Mouse (Mus musculus) neural tube, embryonic 14.5 days (tissue): ENCODE measurements around the gene Lrmp. TPM values are rescaled to one million over a fixed set of nuclear protein-coding genes. Genes with fewer than 3 reads are reported as not detected.

Experiments
- ATAC-seq: fragments of 200-750 bp; cut with Nextera tagmentation; 2 replicates; pipeline ENCODE4 v1.8.0; 2017; ENCODE audit warnings: low read depth, mild to moderate bottlenecking, moderate TSS enrichment, moderate library complexity
- H3K27ac ChIP-seq: fragments of 300-500 bp; sonication (generic); 2 replicates; pipeline ENCODE4 v1.5.1; 2014; ENCODE audit warnings: low read depth, mild to moderate bottlenecking, control low read depth, low read length, moderate library complexity, mixed read lengths
- H3K27me3 ChIP-seq: fragments of 300-500 bp; sonication (generic); 2 replicates; pipeline ENCODE4 v1.6.1; 2014; ENCODE audit warnings: low read length; ENCODE audit not compliant: control insufficient read depth, insufficient read depth
- H3K36me3 ChIP-seq: fragments of 300-500 bp; sonication (generic); 2 replicates; pipeline ENCODE4 v1.6.1; 2014; ENCODE audit warnings: low read length, mixed read lengths; ENCODE audit not compliant: control insufficient read depth, insufficient read depth
- H3K4me1 ChIP-seq: fragments of 300-500 bp; sonication (generic); 2 replicates; pipeline ENCODE4 v1.6.1; 2014; ENCODE audit warnings: low read length; ENCODE audit not compliant: control insufficient read depth, insufficient read depth
- H3K4me2 ChIP-seq: fragments of 300-500 bp; sonication (generic); 2 replicates; pipeline ENCODE4 v1.6.1; 2014; ENCODE audit warnings: mild to moderate bottlenecking, low read depth, low read length, control low read depth
- H3K4me3 ChIP-seq: fragments of 300-500 bp; sonication (generic); 2 replicates; pipeline ENCODE4 v1.5.1; 2014; ENCODE audit warnings: low read depth, low read length, control low read depth, mixed read lengths
- H3K9ac ChIP-seq: fragments of 300-500 bp; sonication (generic); replicated peaks from 2 replicates; pipeline ENCODE4 v1.6.1; 2014; ENCODE audit warnings: low read depth, mild to moderate bottlenecking, control low read depth, low read length, mixed read lengths
- H3K9me3 ChIP-seq: fragments of 300-500 bp; sonication (generic); 2 replicates; pipeline ENCODE4 v1.6.1; 2016; ENCODE audit warnings: low read length; ENCODE audit not compliant: control insufficient read depth
- WGBS: fragments of 180-500 bp; shearing (Covaris S2); extraction: QIAGEN DNeasy Blood & Tissue Kit; methylation state at CpG from one replicate; pipeline ENCODE4 v1.1.7; 2014; 5-methylcytosine and 5-hydroxymethylcytosine counted together
- polyA plus RNA-seq: library from polyadenylated mRNA; unstranded; fragments of >200 nt; fragmentation: Nextera tagmentation; extraction: Ambion mirVana; gene quantifications from 2 replicates; pipeline ENCODE4 v1.2.1, GENCODE M21; 2014

The Lrmp gene
- polyA plus RNA-seq, 1 experiment from 2014 or later, result 0.37 TPM

- Histone ChIP-seq H3K4me2 (no peak overlapping the region), H3K27me3 (no peaks in the 10 kb centered on the region), H3K9me3 (no peaks in the 10 kb centered on the region), H3K4me1 (no peaks in the 10 kb centered on the region), H3K9ac (0 out of 2 replicates have a peak overlapping the region, but pooled peaks have one; percentile 26), H3K27ac (no peak overlapping the region), H3K4me3 (no peak overlapping the region), H3K36me3 (no peaks in the 10 kb centered on the region)
- WGBS, result 7% methylated on average over 4 of the region's 4 CpGs
- ATAC-seq, result peak; percentile 78
Measured at GRCm38 (mm10) chr6:145116098-145116672, 732 bp downstream of the Lrmp start.

- H3K27me3 ChIP-seq, result no peaks in the 10 kb centered on the region
- H3K9me3 ChIP-seq, result no peaks in the 10 kb centered on the region
- H3K4me2 ChIP-seq, result no peak overlapping the region
- no peak overlapping the region for H3K4me3 ChIP-seq
- WGBS, result 77% methylated on average over 2 of the region's 2 CpGs
- no peaks in the 10 kb centered on the region for H3K36me3 ChIP-seq
- H3K9ac ChIP-seq, result no peak overlapping the region
- no peak for ATAC-seq
- H3K4me1 ChIP-seq, result no peaks in the 10 kb centered on the region
- H3K27ac ChIP-seq, result no peak overlapping the region
Measured at GRCm38 (mm10) chr6:145120086-145120485, 4.6 kb downstream of the Lrmp start.

- Histone ChIP-seq H3K4me1 (no peaks in the 10 kb centered on the region), H3K9ac (no peak overlapping the region), H3K9me3 (no peaks in the 10 kb centered on the region), H3K4me2 (no peak overlapping the region), H3K4me3 (no peak overlapping the region), H3K27ac (no peak overlapping the region), H3K27me3 (no peaks in the 10 kb centered on the region), H3K36me3 (no peaks in the 10 kb centered on the region)
- WGBS, result 61% methylated on average over 18 of the region's 18 CpGs
- ATAC-seq, result no peak
Measured at GRCm38 (mm10) chr6:145120787-145121589, 5.5 kb downstream of the Lrmp start.

DNA sequence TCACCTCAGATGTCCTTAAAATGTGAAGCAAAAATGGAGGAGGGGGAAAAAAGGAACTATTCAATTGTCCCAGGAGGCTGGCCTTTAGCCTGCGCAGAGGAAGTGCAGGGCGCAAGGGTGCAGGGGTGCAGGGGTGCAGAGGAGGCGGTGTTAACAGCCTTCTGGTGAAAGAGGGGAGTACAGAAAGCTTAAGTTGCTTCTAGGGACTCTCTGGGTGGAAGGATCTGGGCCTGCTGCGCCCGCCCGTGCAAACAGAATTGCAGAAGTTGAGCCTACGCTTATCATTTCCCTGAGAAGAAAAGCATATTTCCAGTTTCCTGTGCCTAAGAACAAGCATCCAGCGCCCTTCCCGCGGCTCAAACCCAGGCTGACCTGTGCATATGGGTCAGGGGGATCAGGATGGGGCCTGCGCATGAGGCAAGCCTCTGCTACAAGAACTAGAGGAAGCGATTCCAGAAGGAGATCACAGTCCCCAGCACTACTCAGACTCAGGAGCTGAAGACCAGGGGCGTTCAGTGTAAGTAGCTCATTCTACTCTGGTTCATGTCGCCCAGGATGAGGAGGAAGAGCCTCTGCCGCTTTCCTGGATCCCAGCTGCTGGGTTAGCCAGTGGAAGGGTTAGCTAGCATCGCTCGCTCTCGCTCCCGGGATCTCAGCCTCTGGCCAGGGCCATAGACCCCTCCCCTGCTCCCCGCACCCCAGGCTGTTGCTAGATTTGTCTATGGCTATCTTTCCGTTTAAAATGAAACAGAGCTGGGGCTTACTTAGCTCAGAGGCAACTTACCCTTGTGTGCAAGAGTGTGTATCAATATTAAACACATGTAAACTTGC lies 6.4 kb downstream of the Lrmp start:
- WGBS, result 53% methylated on average over 21 of the region's 21 CpGs
- Histone ChIP-seq H3K27ac (no peak overlapping the region), H3K9ac (no peak overlapping the region), H3K27me3 (no peaks in the 10 kb centered on the region), H3K36me3 (no peaks in the 10 kb centered on the region), H3K4me2 (no peak overlapping the region), H3K4me3 (no peak overlapping the region), H3K4me1 (no peaks in the 10 kb centered on the region), H3K9me3 (no peaks in the 10 kb centered on the region)
- ATAC-seq, result no peak

- H3K36me3 ChIP-seq, result no peaks in the 10 kb centered on the region
- H3K9ac ChIP-seq, result no peak overlapping the region
- H3K4me2 ChIP-seq, result no peak overlapping the region
- no peak overlapping the region for H3K4me3 ChIP-seq
- no peaks in the 10 kb centered on the region for H3K27me3 ChIP-seq
- 34% methylated on average over 8 of the region's 8 CpGs for WGBS
- H3K27ac ChIP-seq, result no peak overlapping the region
- no peaks in the 10 kb centered on the region for H3K9me3 ChIP-seq
- H3K4me1 ChIP-seq, result no peaks in the 10 kb centered on the region
- no peak for ATAC-seq
Measured at GRCm38 (mm10) chr6:145122423-145123059, 7.1 kb downstream of the Lrmp start.

DNA sequence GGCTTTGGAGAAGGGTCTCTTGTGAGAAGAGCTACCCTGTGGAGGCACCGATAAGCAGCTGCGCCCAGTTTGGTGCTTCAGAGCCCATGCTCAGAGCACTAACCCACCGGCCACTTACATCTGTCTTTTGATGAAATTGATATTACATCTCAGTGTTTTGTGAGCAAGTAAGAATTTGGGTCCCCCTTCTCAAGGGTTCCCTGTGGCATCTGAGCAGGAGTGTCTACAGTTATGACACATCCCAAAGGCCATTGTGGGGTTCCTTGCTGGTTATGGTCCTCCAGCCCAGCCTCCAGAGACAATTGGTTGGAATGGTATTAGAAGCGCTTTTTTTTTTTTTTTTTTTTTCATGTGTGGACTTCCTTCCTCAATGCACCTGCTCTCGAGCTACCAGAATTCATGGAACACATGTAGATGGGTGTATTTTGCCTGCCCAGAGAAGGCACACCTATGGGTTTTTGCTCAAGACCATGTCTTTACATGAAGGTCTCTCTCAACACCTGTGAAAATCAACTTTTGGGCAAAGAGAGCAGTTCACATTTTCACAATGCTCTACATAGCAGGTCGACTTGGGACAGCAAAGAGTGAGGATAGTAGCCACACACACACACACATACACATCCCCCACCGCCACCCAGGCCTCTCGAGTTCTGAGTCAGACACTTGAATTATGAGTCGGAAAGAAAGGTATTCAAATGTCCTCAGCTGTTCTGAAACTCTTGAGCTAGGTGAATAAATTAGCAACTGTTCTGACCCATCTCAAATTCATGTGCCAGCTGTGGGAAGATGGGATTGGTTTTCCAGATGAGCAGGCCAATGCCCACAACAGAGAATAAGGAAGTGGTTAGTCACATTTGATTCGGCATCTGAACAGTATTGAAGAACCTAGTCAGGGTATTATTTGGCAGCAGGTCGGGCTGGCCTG lies 7.9 kb downstream of the Lrmp start:
- H3K4me3 ChIP-seq, result no peak overlapping the region
- H3K9me3 ChIP-seq, result no peaks in the 10 kb centered on the region
- no peak overlapping the region for H3K9ac ChIP-seq
- H3K4me2 ChIP-seq, result no peak overlapping the region
- ATAC-seq, result no peak
- no peak overlapping the region for H3K27ac ChIP-seq
- no peaks in the 10 kb centered on the region for H3K27me3 ChIP-seq
- H3K4me1 ChIP-seq, result no peaks in the 10 kb centered on the region
- WGBS, result 70% methylated on average over 11 of the region's 11 CpGs
- no peaks in the 10 kb centered on the region for H3K36me3 ChIP-seq

- no peaks in the 10 kb centered on the region for H3K4me1 ChIP-seq
- no peak overlapping the region for H3K9ac ChIP-seq
- H3K27ac ChIP-seq, result no peak overlapping the region
- no peak overlapping the region for H3K4me2 ChIP-seq
- WGBS, result 84% methylated on average over 1 of the region's 1 CpGs
- H3K36me3 ChIP-seq, result no peaks in the 10 kb centered on the region
- no peaks in the 10 kb centered on the region for H3K9me3 ChIP-seq
- H3K4me3 ChIP-seq, result no peak overlapping the region
- no peak for ATAC-seq
- no peaks in the 10 kb centered on the region for H3K27me3 ChIP-seq
Measured at GRCm38 (mm10) chr6:145124621-145125020, 9.2 kb downstream of the Lrmp start.

DNA sequence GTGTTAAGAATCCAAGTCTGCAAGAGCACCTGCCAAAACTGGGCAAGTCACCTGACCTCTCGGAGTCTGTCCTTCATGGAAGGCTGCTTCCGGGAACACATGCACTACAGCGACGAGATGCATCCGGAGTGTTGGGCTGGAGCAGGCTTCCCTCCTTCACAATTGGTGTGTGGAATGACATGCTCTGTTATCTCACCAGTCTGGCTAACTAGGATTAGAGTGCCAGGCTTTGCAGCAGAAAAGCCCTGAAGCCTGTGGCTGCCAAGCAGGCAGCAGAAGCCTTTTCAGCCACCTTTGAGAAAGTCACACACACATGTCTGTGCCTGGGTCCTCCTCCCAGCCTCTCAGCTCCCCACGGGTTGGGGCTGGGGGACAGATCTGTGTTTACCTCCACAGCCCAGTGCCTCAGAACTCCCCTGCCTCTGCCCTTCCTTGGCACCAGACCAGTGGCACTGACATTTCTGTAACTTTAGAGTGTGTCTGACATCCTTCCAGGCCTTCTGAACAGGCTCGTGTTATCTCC lies 10.2 kb downstream of the Lrmp start:
- Histone ChIP-seq H3K9ac (no peak overlapping the region), H3K27ac (no peak overlapping the region)
- ATAC-seq, result no peak

More for the DNA sequence above, 10.2 kb downstream of the Lrmp start:
- WGBS, result 81% methylated on average over 7 of the region's 7 CpGs
- no peak overlapping the region for H3K4me3 ChIP-seq
- H3K9me3 ChIP-seq, result no peaks in the 10 kb centered on the region
- no peaks in the 10 kb centered on the region for H3K36me3 ChIP-seq
- H3K27me3 ChIP-seq, result no peaks in the 10 kb centered on the region
- no peak overlapping the region for H3K4me2 ChIP-seq
- no peaks in the 10 kb centered on the region for H3K4me1 ChIP-seq
